Mouse (Mus musculus): ENCODE measurements around the gene Vps54. TPM values are rescaled to one million over a fixed set of nuclear protein-coding genes. Genes with fewer than 3 reads are reported as not detected.

The Vps54 gene
- polyA plus RNA-seq (2017; shearing (Covaris generic)): 106 TPM

GRCm38 (mm10) chr11:21239021-21239661 lies at the start of gene Vps54:
TSS of gene Vps54 (plus strand) at chr11:21239281.

Other genes with a start within 250 kb of the Vps54 start
- 361 TPM for gene Peli1, start 148.0 kb upstream of the Vps54 start, polyA plus RNA-seq (2017; shearing (Covaris generic))
- 52.9 TPM for gene Ugp2, start 131.9 kb downstream of the Vps54 start, polyA plus RNA-seq (2017; shearing (Covaris generic))

Data from CD4-positive, CD25-positive, alpha-beta regulatory T cell (primary cell).